ENCODE assay signal across 29 mouse cellular contexts in the genomic region with DNA sequence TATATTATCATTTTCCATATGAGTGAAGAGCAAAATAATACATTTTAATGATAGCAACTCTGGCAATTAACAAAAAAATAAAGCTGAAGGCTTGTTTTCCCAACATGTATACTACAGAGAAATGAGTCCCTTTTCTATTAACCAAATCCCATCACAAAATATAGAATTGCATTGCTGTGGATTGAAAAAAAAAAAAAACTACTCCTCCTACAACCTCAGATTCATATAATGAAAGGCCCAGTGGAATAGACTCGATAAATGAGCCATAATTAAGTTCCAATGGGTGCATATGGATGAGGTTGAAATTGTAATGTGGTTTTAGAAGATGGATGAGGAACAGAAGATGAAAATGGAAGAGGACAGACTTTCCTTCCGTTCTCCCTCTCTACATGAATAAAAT.
"Had no signal": no experiment of that assay in that cellular context is flagged by ENCODE, and none has a peak within 500 bp of the region (broad histone marks: within the 10 kb centered on the region; RNA-seq: fewer than 3 reads in every experiment).

No protein-coding gene starts in this region.

- H3K27me3 ChIP-seq: embryonic facial prominence, embryonic 12.5 days; embryonic facial prominence, embryonic 13.5 days; embryonic facial prominence, embryonic 15.5 days; forebrain, embryonic 12.5 days; forebrain, embryonic 13.5 days; forebrain, embryonic 15.5 days had no signal

- DNase-seq: cerebellum, adult 2 months; cerebellum, adult 8-10 months; cerebellum, adult 9-10 months; cerebellum, adult 9-11 months; cerebellum, postnatal 10 days; cerebellum, postnatal 14 days; cerebellum, postnatal 25 days; cerebellum, postnatal 36 days; embryo, embryonic 11 days; forebrain, postnatal 0 days; gastrocnemius, adult 2 months; gastrocnemius, postnatal 10 days; gastrocnemius, postnatal 14 days; gastrocnemius, postnatal 25 days; gastrocnemius, postnatal 36 days; heart, adult 11 months; heart, adult 18-20 months; heart, adult 2 months had no signal

- H3K9ac ChIP-seq: embryonic facial prominence, embryonic 12.5 days; embryonic facial prominence, embryonic 13.5 days; embryonic facial prominence, embryonic 15.5 days; forebrain, embryonic 12.5 days; forebrain, embryonic 13.5 days; forebrain, embryonic 15.5 days; forebrain, postnatal 0 days had no signal

- H3K4me2 ChIP-seq: embryonic facial prominence, embryonic 12.5 days; embryonic facial prominence, embryonic 13.5 days; embryonic facial prominence, embryonic 15.5 days; forebrain, embryonic 12.5 days; forebrain, embryonic 13.5 days; forebrain, embryonic 15.5 days had no signal

- H3K4me1 ChIP-seq: embryonic facial prominence, embryonic 10.5 days; embryonic facial prominence, embryonic 12.5 days; embryonic facial prominence, embryonic 13.5 days; embryonic facial prominence, embryonic 15.5 days; forebrain, embryonic 12.5 days; forebrain, embryonic 13.5 days; forebrain, embryonic 15.5 days had no signal

- H3K9me3 ChIP-seq: embryonic facial prominence, embryonic 10.5 days; embryonic facial prominence, embryonic 12.5 days; embryonic facial prominence, embryonic 13.5 days; embryonic facial prominence, embryonic 15.5 days; forebrain, embryonic 10.5 days; forebrain, embryonic 12.5 days; forebrain, embryonic 13.5 days; forebrain, embryonic 15.5 days had no signal

- H3K4me3 ChIP-seq: embryonic facial prominence, embryonic 10.5 days; embryonic facial prominence, embryonic 12.5 days; embryonic facial prominence, embryonic 13.5 days; embryonic facial prominence, embryonic 15.5 days; erythroblast, embryonic 14.5 days; forebrain, embryonic 10.5 days; forebrain, embryonic 12.5 days; forebrain, embryonic 13.5 days; forebrain, embryonic 15.5 days; gastrocnemius, adult 2 months; heart, adult 2 months had no signal

- ATAC-seq: forebrain, embryonic 13.5 days; forebrain, embryonic 14.5 days; forebrain, embryonic 15.5 days; forebrain, embryonic 16.5 days; forebrain, postnatal 0 days had no signal

- H3K36me3 ChIP-seq: embryonic facial prominence, embryonic 10.5 days; embryonic facial prominence, embryonic 12.5 days; embryonic facial prominence, embryonic 13.5 days; embryonic facial prominence, embryonic 15.5 days; forebrain, embryonic 10.5 days; forebrain, embryonic 12.5 days; forebrain, embryonic 15.5 days had no signal

- H3K27ac ChIP-seq: embryonic facial prominence, embryonic 10.5 days; embryonic facial prominence, embryonic 12.5 days; embryonic facial prominence, embryonic 13.5 days; embryonic facial prominence, embryonic 15.5 days; forebrain, embryonic 10.5 days; forebrain, embryonic 12.5 days; forebrain, embryonic 13.5 days; forebrain, embryonic 15.5 days; gastrocnemius, adult 2 months; heart, adult 2 months had no signal
